ENCODE assay signal across 15 mouse cellular contexts in genomic region chr5:67139052-67140015, GRCm38 (mm10). TPM values are rescaled to one million over a fixed set of nuclear protein-coding genes. Genes with fewer than 3 reads are reported as not detected.
DNase-seq lines count a peak whose midpoint lies in the region; ATAC-seq and TF ChIP-seq lines count a peak whose summit lies in the region.
"Had no signal": no experiment of that assay in that cellular context is flagged by ENCODE, and none has a peak within 500 bp of the region (broad histone marks: within the 10 kb centered on the region; RNA-seq: fewer than 3 reads in every experiment).

No protein-coding gene starts in this region.

- no peaks in the 10 kb centered on the region for H3K36me3 ChIP-seq in intestine, embryonic 14.5 days (ENCODE audit: control insufficient read depth, insufficient read depth, low read length)
- no peaks in the 10 kb centered on the region for H3K36me3 ChIP-seq in intestine, postnatal 0 days (ENCODE audit: control insufficient read depth, insufficient read depth)
- H3K36me3 ChIP-seq in hindbrain, embryonic 10.5 days: no peaks in the 10 kb centered on the region
- H3K36me3 ChIP-seq in midbrain, embryonic 14.5 days (ENCODE audit: control insufficient read depth, insufficient read depth, low read length): no peaks in the 10 kb centered on the region
- no peaks in the 10 kb centered on the region for H3K36me3 ChIP-seq in thymus, adult 2 months (ENCODE audit: control insufficient read depth, insufficient read depth, low read length)
- H3K36me3 ChIP-seq: embryonic facial prominence, embryonic 13.5 days had no signal

- whole genome bisulfite sequencing in intestine, embryonic 14.5 days: 54% methylated on average over 25 of the region's 25 CpGs
- WGBS in intestine, postnatal 0 days: 64% methylated on average over 25 of the region's 25 CpGs
- WGBS in hindbrain, embryonic 10.5 days: 31% methylated on average over 25 of the region's 25 CpGs
- 21% methylated on average over 25 of the region's 25 CpGs for WGBS in midbrain, embryonic 14.5 days
- 89% methylated on average over 25 of the region's 25 CpGs for WGBS in thymus, adult 2 months

- H3K4me2 ChIP-seq in intestine, embryonic 14.5 days (ENCODE audit: low read length): no peak overlapping the region
- H3K4me2 ChIP-seq in intestine, postnatal 0 days (replicated peaks; ENCODE audit: low read depth): no peak overlapping the region
- peak overlapping the region; percentile 44 for H3K4me2 ChIP-seq in midbrain, embryonic 14.5 days (ENCODE audit: low read length)
- H3K4me2 ChIP-seq: embryonic facial prominence, embryonic 13.5 days had no signal

- H3K4me1 ChIP-seq in intestine, embryonic 14.5 days (replicated peaks; ENCODE audit: control insufficient read depth, insufficient read depth, low read length): no peaks in the 10 kb centered on the region
- H3K4me1 ChIP-seq in intestine, postnatal 0 days (replicated peaks; ENCODE audit: control insufficient read depth, insufficient read depth, low read length): no peaks in the 10 kb centered on the region
- peaks cover 30% of the 10 kb centered on the region for H3K4me1 ChIP-seq in hindbrain, embryonic 10.5 days (replicated peaks)
- peaks cover 13% of the 10 kb centered on the region for H3K4me1 ChIP-seq in midbrain, embryonic 14.5 days (ENCODE audit: control insufficient read depth, insufficient read depth, low read length)
- no peaks in the 10 kb centered on the region for H3K4me1 ChIP-seq in thymus, adult 2 months (replicated peaks; ENCODE audit: control insufficient read depth, insufficient read depth, low read length)

- 0 out of 2 replicates have a peak overlapping the region, but pooled peaks have one; percentile 11 for H3K27ac ChIP-seq in intestine, embryonic 14.5 days (ENCODE audit: low read depth)
- H3K27ac ChIP-seq in intestine, postnatal 0 days (ENCODE audit: low read depth, low read length): no peak overlapping the region
- peak overlapping the region; percentile 23; the same call in 1 of the 2 replicates for H3K27ac ChIP-seq in hindbrain, embryonic 10.5 days
- no peak overlapping the region for H3K27ac ChIP-seq in midbrain, embryonic 14.5 days (replicated peaks; ENCODE audit: low read depth, low read length)
- no peak overlapping the region for H3K27ac ChIP-seq in thymus, adult 2 months (ENCODE audit: control insufficient read depth, insufficient read depth, low read length)
- H3K27ac ChIP-seq: embryonic facial prominence, embryonic 13.5 days had no signal

- no peaks in the 10 kb centered on the region for H3K9me3 ChIP-seq in intestine, embryonic 14.5 days (ENCODE audit: control insufficient read depth, low read length)
- no peaks in the 10 kb centered on the region for H3K9me3 ChIP-seq in intestine, postnatal 0 days (ENCODE audit: control insufficient read depth)
- no peaks in the 10 kb centered on the region for H3K9me3 ChIP-seq in hindbrain, embryonic 10.5 days
- H3K9me3 ChIP-seq in midbrain, embryonic 14.5 days (ENCODE audit: control insufficient read depth, low read length): no peaks in the 10 kb centered on the region
- H3K9me3 ChIP-seq: embryonic facial prominence, embryonic 13.5 days had no signal

- no peak for TF ChIP-seq POLR2A in thymus, adult 2 months (IDR thresholded peaks at IDR 0.05; ENCODE audit: control insufficient read depth, extremely low read depth, insufficient read depth, low read length, poor library complexity)

- 0 out of 2 replicates have a peak, but pooled peaks have one; percentile 37 for ATAC-seq in intestine, embryonic 14.5 days (replicated peaks; ENCODE audit: low FRiP score, low TSS enrichment, low read depth)
- ATAC-seq in intestine, postnatal 0 days: no peak
- ATAC-seq in midbrain, embryonic 14.5 days (ENCODE audit: low FRiP score, low TSS enrichment): no peak
- no peak for ATAC-seq in granulocyte monocyte progenitor cell, adult 5-6 weeks (replicated peaks; ENCODE audit: poor library complexity, severe bottlenecking)

- no peaks in the 10 kb centered on the region for H3K27me3 ChIP-seq in intestine, embryonic 14.5 days (replicated peaks; ENCODE audit: control insufficient read depth, insufficient read depth, low read length)
- no peaks in the 10 kb centered on the region for H3K27me3 ChIP-seq in intestine, postnatal 0 days (replicated peaks; ENCODE audit: control insufficient read depth, insufficient read depth, low read length)
- peaks cover 53% of the 10 kb centered on the region for H3K27me3 ChIP-seq in hindbrain, embryonic 10.5 days (ENCODE audit: insufficient read depth, poor library complexity, severe bottlenecking)
- H3K27me3 ChIP-seq in midbrain, embryonic 14.5 days (ENCODE audit: control insufficient read depth, insufficient read depth, low read length): peaks cover 13% of the 10 kb centered on the region; the same call in 1 of the 2 replicates
- no peaks in the 10 kb centered on the region for H3K27me3 ChIP-seq in thymus, adult 2 months (ENCODE audit: control insufficient read depth, insufficient read depth, low read length)

- no peak for DNase-seq in intestine, embryonic 14.5 days (ENCODE audit: low spot score)
- peak; percentile 50 for DNase-seq in hindbrain, embryonic 10.5 days (ENCODE audit: low spot score)
- DNase-seq in midbrain, embryonic 14.5 days: peak; percentile 50
- no peak for DNase-seq in thymus, adult 2 months
- DNase-seq in thymus, postnatal 25 days: no peak
- DNase-seq in testis, postnatal 14 days (ENCODE audit: low spot score): no peak
- DNase-seq: adrenal gland, adult 8-10 months; B cell, adult 2 months; cerebellum, adult 11 months; kidney, adult 8-10 months; right cerebral cortex, postnatal 25 days had no signal

- H3K4me3 ChIP-seq in intestine, embryonic 14.5 days (ENCODE audit: low read depth, low read length): no peak overlapping the region
- no peak overlapping the region for H3K4me3 ChIP-seq in intestine, postnatal 0 days (ENCODE audit: low read depth, low read length)
- peak overlapping the region; percentile 18 for H3K4me3 ChIP-seq in hindbrain, embryonic 10.5 days
- no peak overlapping the region for H3K4me3 ChIP-seq in midbrain, embryonic 14.5 days (replicated peaks; ENCODE audit: low read depth, low read length)
- H3K4me3 ChIP-seq in thymus, adult 2 months (ENCODE audit: control insufficient read depth, insufficient read depth, low read length): no peak overlapping the region
- H3K4me3 ChIP-seq: embryonic facial prominence, embryonic 13.5 days had no signal

- H3K9ac ChIP-seq in intestine, embryonic 14.5 days (ENCODE audit: low read length): no peak overlapping the region
- H3K9ac ChIP-seq in intestine, postnatal 0 days (ENCODE audit: low read depth, low read length): no peak overlapping the region
- H3K9ac ChIP-seq in midbrain, embryonic 14.5 days (replicated peaks; ENCODE audit: low read length): no peak overlapping the region
- H3K9ac ChIP-seq: embryonic facial prominence, embryonic 13.5 days had no signal

- no peak for TF ChIP-seq CTCF in intestine, postnatal 0 days (IDR thresholded peaks at IDR 0.05; ENCODE audit: low read depth)
- no peak for TF ChIP-seq CTCF in thymus, adult 2 months (IDR thresholded peaks at IDR 0.05; ENCODE audit: borderline replicate concordance, control insufficient read depth, extremely low read depth, insufficient read depth, low read length, poor library complexity)

RNA-seq across cellular contexts. Expression of gene Phox2b, which starts 40.2 kb away (rescaled TPM):
- polyA plus RNA-seq in intestine, embryonic 14.5 days (2014; fragmentation: Nextera tagmentation; extraction: Ambion mirVana): 41.6 and 45.5 TPM in 2 replicates
- polyA plus RNA-seq in intestine, postnatal 0 days (2015; fragmentation: Nextera tagmentation; extraction: Ambion mirVana): 10.8 and 12.0 TPM in 2 replicates
- polyA plus RNA-seq in hindbrain, embryonic 10.5 days (2016; fragmentation: Nextera tagmentation; extraction: Ambion mirVana): 26.9 and 45.5 TPM in 2 replicates
- polyA plus RNA-seq in midbrain, embryonic 14.5 days (2014; fragmentation: Nextera tagmentation; extraction: Ambion mirVana): 2.2 and 3.3 TPM in 2 replicates
- polyA plus RNA-seq in thymus, adult 2 months (2012; rRNA removed): 0.10 TPM in 1 of 2 replicates, not detected in the other
- total RNA-seq in granulocyte monocyte progenitor cell, adult 5-6 weeks (2014; fragmentation: Nextera tagmentation): not detected in 2 replicates
- not detected in 2 replicates for total RNA-seq in granulocyte monocyte progenitor cell, adult 5-6 weeks (2017)
- total RNA-seq: layer of hippocampus, postnatal 14 days had no signal

Comparison
In these comparisons a context has a peak if more than half of its experiments do, and no peak if none do; other contexts are left out.
1. H3K27ac ChIP-seq: peak in intestine, embryonic 14.5 days (single experiment) and hindbrain, embryonic 10.5 days (single experiment); none in intestine, postnatal 0 days (single experiment), midbrain, embryonic 14.5 days (single experiment) and thymus, adult 2 months (single experiment).
2. DNase-seq: peak in hindbrain, embryonic 10.5 days (single experiment) and midbrain, embryonic 14.5 days (single experiment); none in intestine, embryonic 14.5 days (single experiment), thymus, adult 2 months (single experiment), thymus, postnatal 25 days (single experiment) and testis, postnatal 14 days (single experiment).